Mouse (Mus musculus): ENCODE measurements at regions not wholly inside any gene's neighbourhood (a gene's known extent, or its start where the extent isn't known, plus 50 kb on each side); places are given as distances from the start of the nearest gene placed in this dataset.

GRCm38 (mm10) chr16:84646172-84646684 is 89.3 kb downstream of the Mrpl39 start:
- no peak for TF ChIP-seq CTCF (IDR thresholded peaks at IDR 0.05)
- no peak for DNase-seq (ENCODE audit: extremely low spot score in 1 of 2, low spot score in 2 of 2)
- no peak overlapping the region for H3K4me3 ChIP-seq
- intact Hi-C loops (cut with DNase I), result no loop called here
- no peak overlapping the region for H3K27ac ChIP-seq

GRCm38 (mm10) chr16:84650646-84651045 is 84.9 kb downstream of the Mrpl39 start:
- no peak overlapping the region for H3K27ac ChIP-seq
- H3K4me3 ChIP-seq, result no peak overlapping the region
- intact Hi-C loops (cut with DNase I), result no loop called here
- DNase-seq (ENCODE audit: extremely low spot score in 1 of 2, low spot score in 2 of 2), result no peak
- TF ChIP-seq CTCF (IDR thresholded peaks at IDR 0.05), result no peak

GRCm38 (mm10) chr16:84653873-84654272 is 81.7 kb downstream of the Mrpl39 start:
- Histone ChIP-seq H3K27ac (no peak overlapping the region), H3K4me3 (no peak overlapping the region)
- DNase-seq (ENCODE audit: extremely low spot score in 1 of 2, low spot score in 2 of 2), result no peak
- TF ChIP-seq CTCF (IDR thresholded peaks at IDR 0.05), result no peak
- intact Hi-C loops (cut with DNase I), result no loop called here

GRCm38 (mm10) chr16:84661879-84662278 is 73.7 kb downstream of the Mrpl39 start:
- DNase-seq (ENCODE audit: extremely low spot score in 1 of 2, low spot score in 2 of 2), result no peak
- TF ChIP-seq CTCF (IDR thresholded peaks at IDR 0.05), result no peak
- no peak overlapping the region for H3K27ac ChIP-seq
- intact Hi-C loops (cut with DNase I), result no loop called here
- no peak overlapping the region for H3K4me3 ChIP-seq

GRCm38 (mm10) chr16:84663581-84663980 is 72.0 kb downstream of the Mrpl39 start:
- intact Hi-C loops (cut with DNase I), result no loop called here
- TF ChIP-seq CTCF (IDR thresholded peaks at IDR 0.05), result no peak
- DNase-seq (ENCODE audit: extremely low spot score in 1 of 2, low spot score in 2 of 2), result no peak
- no peak overlapping the region for H3K27ac ChIP-seq
- H3K4me3 ChIP-seq, result no peak overlapping the region
